Mouse (Mus musculus): Measurements from ENCODE around the gene Dnah8.

DNA sequence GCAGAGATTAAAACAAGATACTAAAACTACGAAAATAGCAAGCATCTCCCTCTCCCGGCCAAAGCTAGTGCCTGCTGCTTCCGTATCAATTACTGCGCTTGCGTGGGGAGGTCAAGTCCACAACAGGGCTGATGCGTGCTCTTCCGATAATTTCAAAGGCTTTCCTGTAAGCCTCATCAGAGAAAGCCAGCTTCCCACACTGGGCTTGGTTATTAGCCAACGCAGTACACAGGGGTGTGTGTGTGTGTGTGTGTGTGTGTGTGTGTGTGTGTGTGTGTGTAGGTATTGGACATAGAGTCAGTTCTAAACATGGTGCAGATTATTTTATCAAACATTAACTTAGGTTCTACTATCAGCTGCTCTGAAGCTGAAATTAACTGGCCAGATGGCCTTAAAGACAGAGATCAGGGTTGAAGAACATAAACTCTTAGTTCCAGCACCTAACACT is 17.5 kb upstream of the Dnah8 start:
- TF ChIP-seq POLR2A (IDR thresholded peaks at IDR 0.05; ENCODE audit: control insufficient read depth, low read depth, low read length): no peak
- TF ChIP-seq CTCF (IDR thresholded peaks at IDR 0.05; ENCODE audit: control insufficient read depth, insufficient read depth, insufficient replicate concordance, low read depth, low read length): no peak
